Mouse (Mus musculus) ZHBTc4 (cell line): Measurements from ENCODE around the gene Lrrc28.
A peak's percentile ranks its signal among the peaks of the same experiment; 100 is the strongest.

ENCODE experiments used
- DNase-seq: peaks from one replicate; pipeline ENCODE4 v3.0.0-alpha.2; 2011; ENCODE audit warnings: low read depth, low spot score

Lrrc28 gene

GRCm38 (mm10) chr7:67645681-67646014, 580 bp upstream of the Lrrc28 start:
- DNase-seq = no peak

- no peak for DNase-seq
Observed at GRCm38 (mm10) chr7:67644291-67644690, 777 bp downstream of the Lrrc28 start.

DNA sequence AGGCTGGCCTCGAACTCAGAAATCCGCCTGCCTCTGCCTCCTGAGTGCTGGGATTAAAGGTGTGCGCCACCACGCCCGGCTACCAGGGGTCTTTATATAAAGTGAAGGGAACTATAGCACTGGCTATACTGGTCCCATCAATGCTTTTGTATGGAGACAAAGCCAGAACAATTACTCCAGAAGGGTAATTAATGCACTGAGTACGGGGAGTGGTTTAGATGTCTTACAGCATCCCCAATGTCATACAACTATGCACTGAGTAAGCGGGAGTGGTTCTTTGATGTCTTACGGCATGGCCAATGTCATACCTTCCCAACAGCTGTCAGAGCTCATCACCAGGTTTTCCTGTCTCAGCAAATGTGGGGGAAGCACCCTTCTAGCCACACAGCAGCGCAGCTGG, 2.1 kb downstream of the Lrrc28 start:
- DNase-seq = peak; percentile 87

DNA sequence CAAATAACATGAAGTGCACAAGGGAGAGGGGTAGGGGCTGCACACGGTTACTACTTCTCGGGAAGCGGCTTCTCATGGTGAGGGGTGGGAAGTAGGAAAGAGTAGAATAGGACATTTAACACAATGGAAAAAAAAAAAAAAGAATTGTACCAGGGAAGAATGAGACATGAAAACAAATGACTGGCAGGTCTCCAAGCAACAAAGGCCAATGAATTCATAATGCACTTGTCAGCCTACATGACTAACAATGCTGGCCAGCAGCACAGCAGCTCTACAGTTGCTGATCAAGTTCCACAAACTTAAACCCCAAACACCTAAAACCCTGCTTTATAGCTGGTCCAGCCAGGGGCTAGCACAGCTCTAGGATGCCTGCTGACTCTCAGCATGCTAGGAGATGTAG, 6.1 kb downstream of the Lrrc28 start:
- DNase-seq = no peak

DNA sequence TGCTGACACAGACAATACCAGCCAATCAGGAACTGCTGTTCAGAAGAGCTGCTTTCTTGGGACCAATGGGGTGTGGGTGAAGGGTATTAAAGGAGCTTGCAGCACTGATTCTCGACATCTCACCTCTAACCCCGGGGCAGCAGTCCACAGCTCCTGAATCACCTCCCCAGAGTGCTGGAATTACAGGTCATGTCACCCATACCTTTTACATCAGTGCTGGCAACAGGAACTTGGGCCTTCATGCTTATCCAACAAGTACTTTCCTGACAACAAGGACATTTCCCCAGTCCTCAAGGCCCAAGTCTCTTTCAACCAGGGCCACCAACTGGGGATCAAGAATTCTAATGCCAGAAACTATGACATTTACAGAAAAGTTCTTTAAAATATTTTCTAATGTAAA, 8.9 kb downstream of the Lrrc28 start:
- no peak for DNase-seq

- no peak for DNase-seq
Observed at GRCm38 (mm10) chr7:67634210-67634609, 10.9 kb downstream of the Lrrc28 start.

GRCm38 (mm10) chr7:67632380-67632779, 12.7 kb downstream of the Lrrc28 start:
- DNase-seq = peak; percentile 56

- peak; percentile 83 for DNase-seq
Observed at GRCm38 (mm10) chr7:67630817-67631216, 14.3 kb downstream of the Lrrc28 start.

DNA sequence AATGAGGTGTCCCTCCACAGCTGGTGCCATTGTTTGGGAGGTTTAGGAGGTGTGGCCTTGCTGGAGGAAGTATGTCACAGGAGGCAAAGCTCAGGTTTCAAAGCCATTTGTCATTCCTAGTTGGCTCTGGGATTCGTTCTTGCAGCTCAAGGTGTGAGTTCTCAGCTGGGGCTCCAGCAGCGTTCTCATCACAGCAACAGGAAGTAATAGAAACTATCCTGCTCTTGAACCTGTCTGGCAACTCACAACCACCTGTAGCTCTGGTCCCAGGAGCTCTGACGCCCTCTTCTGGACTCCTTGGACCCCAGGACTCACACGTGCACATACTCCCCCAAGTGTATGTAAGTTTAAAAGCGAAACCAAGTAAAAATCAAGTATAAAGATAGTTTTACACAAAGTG, 15.4 kb downstream of the Lrrc28 start:
- DNase-seq = peak; percentile 80

DNA sequence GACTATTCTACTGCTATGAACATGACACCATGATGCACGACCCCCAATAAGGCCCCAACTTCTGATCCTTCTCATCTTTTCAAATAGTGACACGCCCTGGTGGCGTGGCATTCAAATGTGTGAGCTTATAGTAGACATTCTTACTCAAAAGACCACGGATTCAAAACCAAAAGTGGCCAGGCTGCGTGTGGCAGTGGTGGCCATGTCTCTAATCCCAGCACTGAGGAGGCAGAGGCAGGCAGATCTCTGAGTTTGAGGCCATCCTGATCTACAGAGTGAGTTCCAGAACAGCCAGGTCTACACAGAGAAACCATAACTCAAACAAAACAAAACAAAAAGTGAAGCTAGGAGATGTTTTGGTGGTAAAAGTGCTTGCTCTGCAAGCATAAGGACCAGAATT, 18.4 kb downstream of the Lrrc28 start:
- no peak for DNase-seq

DNA sequence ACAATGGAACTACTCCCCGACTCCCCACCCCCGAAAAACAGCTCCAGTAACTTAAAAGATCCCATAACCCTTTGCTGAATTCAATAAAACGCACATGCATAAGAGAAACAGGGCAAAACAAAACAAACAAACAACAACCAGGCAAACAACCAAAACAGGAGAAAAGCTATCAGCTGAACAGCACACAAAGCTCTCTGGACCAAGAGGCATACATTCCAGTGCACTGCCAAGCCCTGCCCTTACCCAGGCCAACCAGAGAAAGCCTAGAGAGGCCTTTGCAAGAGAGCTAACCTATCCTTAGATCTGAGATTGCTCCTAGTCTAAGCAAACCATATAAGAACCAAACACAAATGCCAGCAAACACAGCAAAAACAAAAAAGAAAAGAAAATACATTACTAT, 22.9 kb downstream of the Lrrc28 start:
- no peak for DNase-seq

GRCm38 (mm10) chr7:67619836-67620235, 25.2 kb downstream of the Lrrc28 start:
- DNase-seq = peak; percentile 66

GRCm38 (mm10) chr7:67618316-67618715, 26.8 kb downstream of the Lrrc28 start:
- no peak for DNase-seq

DNA sequence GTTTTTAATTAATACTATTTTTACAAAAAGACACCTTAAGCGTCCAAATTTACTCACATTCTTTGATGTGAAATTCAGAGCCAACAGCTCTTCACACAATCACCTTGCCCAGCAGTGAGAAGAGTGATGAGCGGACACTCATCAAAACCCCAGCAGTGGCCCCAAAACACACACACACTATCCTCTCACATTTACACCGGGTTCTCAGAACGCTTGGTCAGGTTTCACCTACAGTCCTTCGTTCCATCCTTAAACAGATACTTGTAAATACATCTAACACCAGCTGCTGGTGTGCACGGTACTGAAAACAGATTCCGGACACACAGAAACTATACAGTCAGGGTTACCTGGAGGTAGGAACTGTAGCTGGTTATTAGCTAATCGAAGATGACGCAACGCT, 27.4 kb downstream of the Lrrc28 start:
- DNase-seq = no peak

DNA sequence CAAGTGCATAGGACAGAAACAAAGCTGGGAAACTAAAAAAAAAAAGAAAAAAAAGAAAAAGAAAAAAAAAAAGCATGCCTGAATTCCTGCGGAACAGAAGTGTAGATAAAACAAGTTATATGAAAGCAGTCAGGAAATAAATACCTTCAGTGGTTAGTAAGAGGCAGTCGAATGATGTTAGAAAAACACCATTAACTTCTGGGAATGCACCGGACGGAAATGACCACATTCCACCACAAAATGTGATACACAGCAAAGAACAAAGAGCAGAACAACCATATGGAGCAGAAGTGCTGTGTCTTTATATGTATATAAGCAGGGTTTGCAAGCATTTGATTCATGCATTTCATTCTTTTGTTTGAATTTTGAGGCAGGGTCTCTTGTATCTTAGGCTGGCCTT, 28.2 kb downstream of the Lrrc28 start:
- no peak for DNase-seq

DNA sequence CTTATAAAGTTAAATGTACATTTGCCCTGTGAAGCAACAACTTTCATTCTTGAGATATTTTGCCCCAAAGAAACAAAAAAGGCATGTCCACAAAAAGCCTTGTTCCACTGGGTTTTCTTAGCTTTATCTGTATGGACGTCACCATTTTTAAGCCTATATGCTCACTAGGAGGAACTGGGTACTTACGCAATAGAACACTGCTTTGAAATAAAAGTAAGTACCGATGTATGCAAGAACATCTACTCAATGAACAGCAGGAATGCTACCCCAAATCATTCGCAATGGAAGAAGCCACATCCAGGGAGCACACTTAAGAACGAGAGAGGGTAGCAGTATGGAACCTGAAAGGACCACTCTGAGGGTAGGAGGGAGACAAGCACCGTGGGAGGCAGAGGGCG, 30.6 kb downstream of the Lrrc28 start:
- DNase-seq = no peak

- no peak for DNase-seq
Observed at GRCm38 (mm10) chr7:67613795-67614463, 31.1 kb downstream of the Lrrc28 start.

DNA sequence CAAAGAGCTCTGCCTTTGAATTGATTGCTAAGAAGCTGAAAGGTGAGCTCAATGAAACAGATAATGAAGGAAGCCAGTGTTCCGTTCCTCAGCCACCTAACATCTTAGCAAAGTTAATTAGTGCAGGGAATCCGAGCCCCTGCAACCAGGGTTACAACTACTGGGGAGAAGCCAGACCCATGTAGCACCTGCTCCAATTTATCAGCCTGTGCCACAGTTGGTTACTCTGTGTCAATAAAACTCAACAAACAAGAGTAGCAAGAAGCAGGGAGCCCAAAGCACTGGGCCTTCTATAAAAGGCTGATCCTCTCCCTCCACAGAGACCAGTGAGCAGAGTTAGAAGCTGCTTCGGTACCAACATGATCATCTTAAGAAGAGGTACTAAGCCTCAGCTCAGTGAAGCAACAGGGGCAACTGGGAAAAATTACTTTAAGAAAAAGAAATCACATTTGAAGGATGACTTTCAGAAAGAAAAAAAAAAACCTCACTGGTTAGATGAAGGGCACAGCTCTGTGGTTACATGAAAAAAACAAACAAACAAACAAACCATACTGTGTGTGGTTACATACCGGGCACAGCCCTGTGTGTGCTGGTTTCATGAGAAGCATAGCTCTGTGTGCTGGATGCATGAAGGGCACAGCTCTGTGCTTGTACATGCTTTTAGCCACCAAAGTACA, 36.6 kb downstream of the Lrrc28 start:
- DNase-seq = no peak

DNA sequence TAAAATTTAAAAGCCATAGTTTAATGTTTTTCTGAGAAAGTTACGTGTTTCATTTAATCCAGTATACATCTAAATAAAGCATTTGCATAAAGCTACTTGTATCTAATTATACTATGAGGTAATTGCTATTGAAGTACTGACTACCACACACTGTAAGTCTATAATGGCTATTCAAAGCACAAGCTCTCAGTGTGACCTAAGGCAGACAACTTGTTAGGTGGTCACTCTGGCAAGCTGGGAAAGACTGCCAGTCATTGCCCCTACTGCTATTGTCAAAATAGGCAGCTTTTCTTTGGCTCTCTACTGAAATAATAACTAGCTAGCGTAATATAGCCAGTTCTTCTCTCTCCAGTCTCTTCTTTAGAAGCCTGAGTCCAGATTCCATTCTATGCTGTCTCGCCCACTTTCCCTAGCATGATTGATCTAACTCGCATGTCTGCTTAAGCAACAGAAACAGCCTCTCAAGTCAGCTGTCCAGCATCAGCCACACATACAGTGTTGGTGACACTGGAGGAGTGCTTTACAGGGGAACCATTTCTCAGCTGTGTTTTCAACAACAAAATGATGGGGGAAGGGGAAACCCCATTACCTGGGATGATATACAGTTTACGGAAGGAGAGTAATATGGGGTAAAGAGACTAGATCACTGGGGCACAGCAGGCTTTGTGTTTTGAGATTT, 37.3 kb downstream of the Lrrc28 start:
- no peak for DNase-seq

DNA sequence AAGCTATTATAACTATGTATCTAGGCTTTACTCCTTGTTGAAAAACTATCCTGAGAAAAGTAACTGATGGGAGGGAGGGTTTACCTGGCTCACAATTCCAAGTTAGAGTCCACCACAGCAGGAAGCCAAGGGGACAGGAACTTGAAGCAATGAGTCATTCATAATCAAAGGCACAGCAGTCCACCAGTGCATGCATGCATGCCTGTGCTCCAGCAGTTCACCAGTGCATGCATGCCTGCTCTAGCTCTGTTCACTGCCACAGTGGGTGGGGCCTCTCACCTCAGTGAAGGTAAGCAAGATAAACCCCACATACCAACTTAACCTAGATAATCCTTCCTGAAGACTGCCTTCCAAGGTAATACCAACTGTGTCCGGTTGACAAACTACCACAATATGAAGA, 38.8 kb downstream of the Lrrc28 start:
- no peak for DNase-seq

GRCm38 (mm10) chr7:67605114-67605513, 40.0 kb downstream of the Lrrc28 start:
- no peak for DNase-seq

GRCm38 (mm10) chr7:67598050-67598449, 47.0 kb downstream of the Lrrc28 start:
- DNase-seq = no peak

- no peak for DNase-seq
Observed at GRCm38 (mm10) chr7:67596961-67597360, 48.1 kb downstream of the Lrrc28 start.
